Mouse (Mus musculus) bone marrow macrophage, adult 2 months (primary cell): ENCODE results near the gene Ndrg2.

Experiments used
- CTCF ChIP-seq: IDR thresholded peaks from 2 replicates; pipeline ENCODE4 v1.5.1; 2012; ENCODE audit warnings: low read depth, mild to moderate bottlenecking, low read length, moderate library complexity
- POLR2A ChIP-seq: IDR thresholded peaks from 2 replicates; pipeline ENCODE4 v1.6.1; 2012; ENCODE audit warnings: mild to moderate bottlenecking, low read depth, low read length, borderline replicate concordance

- no peak for TF ChIP-seq POLR2A
- no peak for TF ChIP-seq CTCF
Measured at GRCm38 (mm10) chr14:51896019-51896418, 17.9 kb downstream of the Ndrg2 start.
